Mouse (Mus musculus): ENCODE measurements around the gene A4gnt.
A peak's percentile ranks its signal among the peaks of the same experiment; 100 is the strongest.
"Not testable (repeated sequence)": the region's sequence is repeated elsewhere in the genome, so short reads cannot be mapped to it uniquely, and the experiment has no call there.

The A4gnt gene

GRCm38 (mm10) chr9:99612202-99612601, at the start of gene A4gnt:
Gene A4gnt, plus strand, starts transcription at chr9:99612502.
- no peak for DNase-seq (ENCODE audit: low spot score in 2 of 2)

DNA sequence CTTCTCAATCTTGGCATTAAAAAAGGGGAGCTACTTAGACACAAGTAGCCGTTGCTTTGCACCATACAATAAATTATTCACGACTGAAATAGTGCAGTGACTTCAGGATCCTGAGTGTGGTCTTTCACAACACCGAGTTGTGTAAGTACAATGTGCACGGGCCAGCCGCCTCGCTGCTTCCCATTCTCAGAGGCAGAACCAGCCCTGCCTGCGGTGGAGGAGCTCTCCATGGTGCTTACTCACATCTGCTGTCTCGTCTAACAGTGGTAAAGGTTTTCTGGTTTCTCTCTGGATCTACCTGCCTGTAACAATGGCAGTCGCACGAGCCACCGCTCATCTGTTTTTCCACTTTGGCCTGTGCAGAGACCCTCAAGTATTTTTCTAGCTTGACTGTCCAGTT, 48.6 kb upstream of the A4gnt start:
- peak; percentile 31 to 42 for DNase-seq (ENCODE audit: low spot score in 2 of 2)

DNA sequence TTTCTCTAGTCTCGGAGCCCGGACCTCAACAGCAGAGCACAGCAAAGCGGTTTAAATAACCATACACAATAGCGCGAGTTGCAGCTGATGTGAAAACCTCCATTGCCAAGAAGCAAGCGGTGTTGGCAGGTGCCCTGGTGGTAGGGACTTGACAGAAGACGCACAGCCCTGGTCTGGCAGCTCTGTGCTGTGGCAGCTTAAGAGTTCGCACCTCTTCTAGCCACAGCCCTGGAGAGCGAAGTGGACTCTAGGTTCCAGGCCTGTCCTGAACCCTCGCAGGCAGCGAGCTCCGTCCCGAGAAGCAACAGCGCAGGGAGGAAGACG, 44.3 kb upstream of the A4gnt start:
- DNase-seq (ENCODE audit: low spot score in 2 of 2) = no peak

GRCm38 (mm10) chr9:99568347-99569070, 43.8 kb upstream of the A4gnt start, which contains the start of gene Armc8:
Gene Armc8, minus strand, starts transcription at chr9:99568899.
- peak; percentile 86 to 91 for DNase-seq (ENCODE audit: low spot score in 2 of 2)

DNA sequence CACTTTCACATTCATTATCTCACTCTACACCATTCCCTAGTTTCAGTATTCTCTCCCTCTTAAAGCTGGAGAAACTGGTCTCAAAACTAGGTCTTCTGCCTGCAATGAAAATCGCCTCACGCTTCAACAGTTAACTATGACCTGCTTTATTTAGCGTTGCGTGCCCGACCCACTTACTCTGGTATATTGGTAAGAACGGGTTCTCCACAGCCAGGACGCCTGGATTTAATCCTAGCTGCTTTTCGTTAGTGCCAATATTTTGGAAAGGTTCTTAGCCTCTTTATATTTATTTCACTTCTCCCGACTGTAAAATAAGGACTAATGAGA, 43.3 kb upstream of the A4gnt start:
- DNase-seq (ENCODE audit: low spot score in 2 of 2) = no peak

DNA sequence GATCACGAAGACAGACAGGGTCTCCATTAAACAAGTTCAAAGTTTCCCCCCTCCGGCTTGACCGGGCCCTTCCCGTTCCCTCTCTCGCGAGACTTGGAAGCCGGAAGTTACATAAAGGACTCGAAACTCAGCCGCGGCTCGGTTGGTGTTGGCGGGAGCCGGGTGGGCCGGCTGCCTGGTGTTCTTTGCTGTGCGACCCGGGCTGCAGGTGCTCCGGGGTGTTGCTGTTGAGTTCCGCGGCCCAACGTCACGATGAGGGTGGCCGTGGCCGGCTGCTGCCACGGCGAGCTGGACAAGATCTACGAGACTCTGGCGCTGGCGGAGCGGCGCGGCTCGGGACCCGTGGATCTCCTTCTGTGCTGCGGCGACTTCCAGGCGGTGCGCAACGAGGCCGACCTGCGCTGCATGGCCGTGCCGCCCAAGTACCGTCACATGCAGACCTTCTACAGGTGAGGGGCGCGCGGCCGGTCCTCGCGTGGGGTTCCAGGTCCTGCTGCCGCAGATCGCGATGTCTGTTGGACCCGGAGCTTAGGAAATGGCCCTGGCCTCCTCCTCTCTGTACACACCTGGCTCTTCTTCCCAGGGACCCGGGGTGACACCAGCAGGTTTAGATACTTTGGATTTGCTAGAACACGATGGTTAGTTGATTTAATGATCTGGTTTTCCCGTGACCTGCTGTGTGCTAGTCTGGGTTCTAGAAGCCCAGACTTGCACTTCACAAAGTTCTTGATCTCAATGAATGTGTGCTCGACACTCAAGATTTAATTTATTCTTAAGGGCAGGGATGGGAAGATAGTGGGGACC, 36.4 kb upstream of the A4gnt start, which contains the start of gene Dbr1:
Dbr1 (plus strand) TSS at position 123 of the 804 bp plus-strand sequence.
- peak; percentile 81 to 85 for DNase-seq (ENCODE audit: low spot score in 2 of 2)

- no peak for DNase-seq (ENCODE audit: low spot score in 2 of 2)
Observed at GRCm38 (mm10) chr9:99580655-99581054, 31.6 kb upstream of the A4gnt start.

GRCm38 (mm10) chr9:99587505-99588202, 24.6 kb upstream of the A4gnt start:
- peak; percentile 38 to 45 for DNase-seq (ENCODE audit: low spot score in 2 of 2)

- no peak for DNase-seq (ENCODE audit: low spot score in 2 of 2)
Observed at GRCm38 (mm10) chr9:99591144-99591543, 21.2 kb upstream of the A4gnt start.

GRCm38 (mm10) chr9:99599127-99599526, 13.2 kb upstream of the A4gnt start:
- DNase-seq (ENCODE audit: low spot score in 2 of 2) = not testable (repeated sequence)

DNA sequence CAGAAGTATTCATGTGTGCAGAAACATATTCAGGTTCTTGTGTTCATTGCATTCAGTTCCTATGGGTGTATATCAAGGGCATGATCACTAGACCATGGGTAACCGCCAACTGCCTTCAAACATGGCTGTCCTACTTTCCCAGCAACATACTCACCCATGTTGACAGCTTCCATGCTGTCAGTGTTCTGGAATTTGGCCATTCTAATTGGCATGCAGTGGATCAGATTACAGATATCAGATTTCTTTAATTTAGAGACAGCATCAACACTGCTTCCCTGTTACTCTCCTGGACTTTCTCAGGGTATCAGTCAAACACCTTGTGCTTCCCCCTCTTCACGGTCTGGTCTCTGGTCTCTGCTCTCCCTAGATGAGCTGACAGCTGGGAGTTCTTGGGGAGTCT, 8.7 kb upstream of the A4gnt start:
- no peak for DNase-seq (ENCODE audit: low spot score in 2 of 2)

- DNase-seq (ENCODE audit: low spot score in 2 of 2) = no peak
Observed at GRCm38 (mm10) chr9:99619688-99620087, 7.4 kb downstream of the A4gnt start.

DNA sequence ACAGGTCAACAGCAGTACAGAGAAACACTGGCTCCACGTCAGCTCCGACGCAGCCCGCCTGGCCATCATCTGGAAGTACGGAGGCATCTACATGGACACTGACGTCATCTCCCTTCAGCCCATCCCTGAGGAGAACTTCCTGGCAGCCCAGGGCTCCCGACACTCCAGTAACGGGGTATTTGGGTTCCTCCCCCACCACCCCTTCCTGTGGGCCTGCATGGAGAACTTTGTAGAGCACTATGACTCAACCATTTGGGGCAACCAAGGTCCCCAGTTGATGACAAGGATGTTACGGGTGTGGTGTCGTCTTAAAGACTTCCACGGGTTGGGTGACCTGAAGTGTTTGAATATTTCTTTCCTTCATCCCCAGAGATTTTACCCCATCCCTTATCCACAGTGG, 7.9 kb downstream of the A4gnt start:
- no peak for DNase-seq (ENCODE audit: low spot score in 2 of 2)

GRCm38 (mm10) chr9:99622034-99622433, 9.7 kb downstream of the A4gnt start:
- DNase-seq (ENCODE audit: low spot score in 2 of 2) = no peak

GRCm38 (mm10) chr9:99622966-99623365, 10.7 kb downstream of the A4gnt start:
- no peak for DNase-seq (ENCODE audit: low spot score in 2 of 2)

GRCm38 (mm10) chr9:99624117-99624516, 11.8 kb downstream of the A4gnt start:
- DNase-seq (ENCODE audit: low spot score in 2 of 2) = no peak

DNA sequence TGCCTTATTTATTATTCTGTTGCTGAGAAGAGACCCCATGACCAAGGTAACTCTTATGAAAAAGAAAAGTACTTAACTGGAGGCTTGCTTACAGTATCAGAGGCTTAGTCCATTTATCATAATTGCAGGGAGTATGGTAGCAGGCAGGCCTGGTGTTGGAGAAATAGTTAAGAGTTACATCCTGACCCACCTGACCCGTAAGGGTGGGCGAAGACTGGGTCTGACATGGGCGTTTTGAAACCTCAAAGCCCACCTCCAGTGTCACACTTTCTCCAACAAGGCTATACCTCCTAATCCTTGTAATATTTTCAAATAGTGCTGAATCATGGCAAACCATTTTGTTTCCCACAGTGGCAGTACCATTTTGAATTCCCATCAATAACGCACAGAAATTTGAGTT, 16.3 kb downstream of the A4gnt start:
- no peak for DNase-seq (ENCODE audit: low spot score in 2 of 2)

DNA sequence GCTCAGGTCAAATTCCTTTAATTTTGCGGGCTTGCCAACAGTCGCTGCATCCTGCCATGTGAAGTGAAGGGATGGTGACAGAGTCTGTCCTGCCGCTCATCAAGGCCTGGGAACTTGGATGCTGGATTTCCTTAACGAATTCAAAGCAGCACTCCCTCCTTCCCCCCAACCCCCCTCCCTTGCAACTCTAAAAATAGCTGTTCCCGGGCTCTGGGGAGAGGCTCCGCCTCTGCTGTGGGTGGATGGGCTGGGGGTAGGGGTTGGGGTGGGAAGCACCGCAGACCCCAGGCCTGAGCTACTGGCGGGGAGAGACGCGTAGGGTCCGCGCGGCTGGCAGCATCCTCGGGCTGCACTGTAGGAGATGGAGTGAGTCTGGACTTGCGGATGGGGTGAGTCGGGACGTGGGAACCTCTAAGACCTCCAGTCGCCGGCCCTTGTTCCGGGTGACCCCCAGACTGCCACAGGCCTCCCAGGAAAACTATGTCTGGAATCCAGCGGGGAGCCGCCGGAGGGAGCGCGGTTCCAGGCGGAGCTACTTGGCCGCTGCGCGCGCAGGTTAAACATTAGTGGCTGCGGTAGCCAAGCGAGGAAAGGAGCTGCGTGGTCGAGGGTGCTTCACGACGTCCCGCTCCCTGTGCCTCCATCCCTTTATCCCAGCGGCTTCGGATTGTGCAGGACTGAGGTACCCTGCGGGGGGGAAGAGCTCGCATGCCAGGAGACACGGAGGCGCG, 17.1 kb downstream of the A4gnt start, which contains the start of gene Dzip1l:
Dzip1l (plus strand) TSS at position 216 of the 731 bp plus-strand sequence.
- peak; percentile 47 to 69 for DNase-seq (ENCODE audit: low spot score in 2 of 2)

DNA sequence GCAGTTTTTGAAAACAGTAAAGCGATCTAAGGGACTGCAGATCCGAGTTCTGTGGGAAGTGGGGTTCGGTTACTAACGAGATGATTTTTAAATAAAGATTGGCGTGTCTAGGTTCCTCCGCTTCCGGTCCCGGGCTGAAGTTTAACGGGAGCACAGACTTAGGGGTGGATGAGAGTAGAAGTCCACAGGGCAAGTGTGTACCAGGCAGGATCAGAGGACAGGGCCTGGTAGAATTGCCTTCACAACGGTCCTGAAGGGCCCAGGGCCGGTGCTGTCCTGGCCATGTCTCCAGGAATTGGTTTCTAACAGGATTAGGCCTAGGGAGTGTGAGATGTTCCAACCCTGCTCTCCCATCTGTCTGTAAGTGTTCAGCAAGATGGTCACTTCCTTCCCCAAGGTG, 17.8 kb downstream of the A4gnt start:
- DNase-seq (ENCODE audit: low spot score in 2 of 2) = no peak

- DNase-seq (ENCODE audit: low spot score in 2 of 2) = no peak
Observed at GRCm38 (mm10) chr9:99630528-99631125, 18.3 kb downstream of the A4gnt start.

- no peak for DNase-seq (ENCODE audit: low spot score in 2 of 2)
Observed at GRCm38 (mm10) chr9:99631781-99632180, 19.5 kb downstream of the A4gnt start.

All from urinary bladder, adult 18-20 months (tissue).